Mouse (Mus musculus) layer of hippocampus, postnatal 10 days (tissue): ENCODE results near the gene Sec11a. TPM values are rescaled to one million over a fixed set of nuclear protein-coding genes. Genes with fewer than 3 reads are reported as not detected.

Experiments used
- DNase-seq, 2 experiments: peaks; one replicate each; pipeline ENCODE4 v3.0.0; 2021; ENCODE audit warnings: low spot score in 2 of 2
- total RNA-seq, 2 experiments: library from RNA; stranded (reverse); gene quantifications; 2 replicates each; pipeline ENCODE4 v1.2.3; 2021

Sec11a gene
- total RNA-seq, 2 experiments from 2014 or later, result 75.7 to 79.5 TPM

GRCm38 (mm10) chr7:80862475-80862874, 85.1 kb downstream of the Sec11a start:
- no peak for DNase-seq

DNA sequence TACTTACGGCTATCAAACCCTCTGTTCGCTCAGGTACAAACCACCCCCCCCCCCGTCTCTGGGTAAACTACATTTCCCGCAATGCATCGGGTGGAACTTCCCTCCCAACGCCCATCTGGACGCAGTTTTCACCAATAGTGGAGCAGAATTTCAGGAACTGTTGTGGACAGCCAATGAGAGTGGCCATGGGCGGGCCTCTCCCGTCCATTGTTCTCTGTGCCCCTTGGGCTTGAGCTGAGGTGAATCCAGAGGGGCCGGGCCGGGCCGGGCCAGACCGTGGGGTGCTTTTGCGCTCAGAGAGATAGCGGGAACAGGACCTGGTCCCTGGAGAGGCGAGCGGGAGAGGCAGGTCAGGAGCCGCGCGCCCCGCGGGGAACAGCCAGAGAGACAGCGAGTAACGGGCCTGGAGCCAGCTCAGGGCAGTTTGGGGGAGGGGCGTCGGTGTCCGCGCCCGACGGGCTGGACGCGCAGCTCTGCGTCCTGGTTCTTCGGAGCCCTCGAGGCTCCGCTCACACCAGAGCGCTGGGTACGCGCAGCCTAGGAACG, 86.8 kb downstream of the Sec11a start, which contains the start of gene Zscan2:
Gene Zscan2 (plus strand): TSS at position 192 of the 546 bp plus-strand sequence.
- DNase-seq, result peak; percentile 85 to 88

- DNase-seq, result peak; percentile 41 to 52
Measured at GRCm38 (mm10) chr7:80860227-80860626, 87.4 kb downstream of the Sec11a start.

DNA sequence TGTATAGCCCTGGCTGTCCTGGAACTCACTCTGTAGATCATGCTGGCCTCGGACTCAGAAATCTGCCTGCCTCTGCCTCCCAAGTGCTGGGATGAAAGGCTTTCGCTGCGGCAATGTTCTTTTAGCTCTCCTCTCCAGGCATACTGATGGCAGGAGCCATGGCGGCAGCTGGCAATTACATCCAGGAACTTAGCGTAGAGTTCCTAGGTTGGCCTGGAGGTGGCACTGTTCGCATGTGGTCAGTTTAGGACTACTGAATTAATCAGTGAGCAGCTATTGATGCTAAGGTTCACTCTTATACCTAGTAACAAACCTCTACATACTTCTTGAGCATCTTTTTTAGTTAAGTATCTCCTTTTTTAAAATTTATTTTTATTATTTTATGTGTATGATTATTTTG, 90.4 kb downstream of the Sec11a start:
- peak; percentile 85 to 86 for DNase-seq

GRCm38 (mm10) chr7:80855316-80855715, 92.3 kb downstream of the Sec11a start:
- DNase-seq, result peak; percentile 42 to 56

Other genes starting within 250 kb of the Sec11a start
- gene Iqgap1, start 121.8 kb downstream of the Sec11a start, total RNA-seq, result 10 to 100 TPM; 28.8 to 37.8 TPM
- 10 to 100 TPM; 13.5 to 14.4 TPM for gene Zscan2, start 86.9 kb downstream of the Sec11a start, total RNA-seq
- gene Wdr73, start 46.5 kb downstream of the Sec11a start, total RNA-seq, result 10 to 100 TPM; 28.4 to 33.4 TPM
- gene Nmb, start 42.7 kb downstream of the Sec11a start, total RNA-seq, result 10 to 100 TPM in 1 of 2 experiments, 1 to 10 TPM in 1; 9.9 to 12.7 TPM
- gene Zfp592, start 45.9 kb upstream of the Sec11a start, total RNA-seq, result 10 to 100 TPM; 24.8 to 32.7 TPM
- 1 to 10 TPM; 1.0 to 1.2 TPM for gene Alpk3, start 109.8 kb upstream of the Sec11a start, total RNA-seq
- not detected for gene Slc28a1, start 167.0 kb upstream of the Sec11a start, total RNA-seq